Mouse (Mus musculus) cerebellum, adult 2 months (tissue): ENCODE measurements around the gene Aprt.

Experiments
- CTCF ChIP-seq: fragments of 200-500 bp; IDR thresholded peaks from 2 replicates; pipeline ENCODE4 v1.5.1; 2011; ENCODE audit warnings: low read depth, mild to moderate bottlenecking, control low read depth, low read length, moderate library complexity, borderline replicate concordance; ENCODE audit not compliant: insufficient read depth
- POLR2A ChIP-seq: fragments of 200-500 bp; IDR thresholded peaks from 2 replicates; pipeline ENCODE4 v1.6.1; 2011; ENCODE audit warnings: low read length, control low read depth, borderline replicate concordance; ENCODE audit not compliant: insufficient read depth

- TF ChIP-seq CTCF (no peak), POLR2A (no peak)
Measured at GRCm38 (mm10) chr8:122625811-122626210, 49.1 kb upstream of the Aprt start.
